Mouse (Mus musculus) lung, adult 18-20 months (tissue): ENCODE data around the gene Smoc1.

Experiments used
- DNase-seq, 2 experiments: peaks; one replicate each; pipeline ENCODE4 v3.0.0; 2022; ENCODE audit warnings: mixed read lengths in 2 of 2

Smoc1 gene

DNA sequence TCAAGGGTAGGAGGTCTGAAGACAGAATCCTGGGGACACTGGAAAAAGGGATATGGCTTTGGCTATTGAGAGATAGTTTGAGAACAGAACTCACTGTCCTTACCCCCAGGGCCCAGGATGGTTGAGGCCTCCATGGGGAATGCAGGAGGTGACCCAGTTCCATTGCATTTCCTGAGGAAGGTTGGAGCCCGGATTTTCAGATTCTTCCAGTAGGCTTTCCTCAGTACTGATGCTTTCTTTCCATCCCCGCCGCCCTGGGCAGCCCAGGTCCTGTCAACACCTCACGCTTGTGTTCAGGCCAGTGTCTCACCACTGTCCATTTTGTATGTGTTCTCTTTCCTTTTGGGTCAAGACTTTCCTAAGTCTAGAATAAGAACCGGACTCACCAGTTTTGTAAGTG is 56.5 kb downstream of the Smoc1 start:
- no peak for DNase-seq

DNA sequence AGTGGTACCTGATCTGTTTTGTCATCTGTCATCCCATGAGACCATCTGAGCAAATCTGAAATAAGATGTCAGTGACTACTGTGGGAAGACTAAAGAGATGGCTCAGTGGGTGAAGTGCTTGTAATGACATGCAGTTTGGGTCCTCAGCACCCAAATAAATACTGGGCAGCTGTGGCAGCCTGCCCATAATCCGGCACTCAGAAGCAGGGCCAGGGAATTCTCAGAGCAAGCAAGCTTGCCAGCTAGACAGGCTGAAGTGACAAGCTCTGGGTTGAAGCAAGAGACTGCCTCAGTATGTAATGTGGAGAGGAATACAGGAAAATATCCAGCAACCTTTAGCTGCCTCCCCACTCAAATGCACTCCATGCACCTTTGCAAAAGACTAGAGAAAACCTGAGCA is 58.6 kb downstream of the Smoc1 start:
- DNase-seq = no peak

DNA sequence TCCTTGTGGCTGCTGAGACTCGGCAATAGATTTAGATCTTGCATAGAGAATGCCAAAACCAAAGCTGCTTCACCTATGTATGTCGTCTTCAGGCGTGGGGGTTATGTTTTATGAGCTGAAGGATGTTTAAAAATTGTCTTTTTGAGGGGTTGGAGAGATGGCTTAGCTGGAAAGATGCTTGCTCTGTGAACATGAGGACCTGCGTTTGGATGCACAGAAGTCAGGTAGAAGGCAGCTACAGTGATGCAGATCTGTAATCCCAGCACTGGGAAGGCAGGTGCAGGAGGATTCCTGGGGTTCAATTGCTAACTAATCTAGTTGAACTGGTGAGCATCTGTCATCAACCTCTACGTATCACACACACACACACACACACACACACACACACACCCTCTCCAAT is 61.5 kb downstream of the Smoc1 start:
- no peak for DNase-seq

DNA sequence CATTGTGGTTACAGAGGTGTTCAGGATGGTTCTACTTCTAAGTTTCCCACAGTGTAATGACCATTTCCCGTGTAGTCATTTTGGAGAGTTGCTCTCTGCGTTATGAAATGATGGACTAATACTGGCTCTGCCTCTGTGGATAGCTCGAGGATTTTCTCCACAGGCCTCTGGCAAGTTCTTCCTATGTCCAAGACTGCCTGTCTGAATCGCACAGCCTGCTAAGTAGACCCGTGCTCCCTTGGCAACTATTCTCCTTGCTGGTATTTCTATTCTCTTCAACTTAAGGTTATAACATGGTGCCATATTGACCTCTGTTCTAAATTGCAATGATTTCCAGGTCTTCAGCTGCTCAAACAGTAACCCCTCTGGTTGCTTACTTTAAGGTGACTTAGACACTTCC is 65.0 kb downstream of the Smoc1 start:
- DNase-seq = no peak

DNA sequence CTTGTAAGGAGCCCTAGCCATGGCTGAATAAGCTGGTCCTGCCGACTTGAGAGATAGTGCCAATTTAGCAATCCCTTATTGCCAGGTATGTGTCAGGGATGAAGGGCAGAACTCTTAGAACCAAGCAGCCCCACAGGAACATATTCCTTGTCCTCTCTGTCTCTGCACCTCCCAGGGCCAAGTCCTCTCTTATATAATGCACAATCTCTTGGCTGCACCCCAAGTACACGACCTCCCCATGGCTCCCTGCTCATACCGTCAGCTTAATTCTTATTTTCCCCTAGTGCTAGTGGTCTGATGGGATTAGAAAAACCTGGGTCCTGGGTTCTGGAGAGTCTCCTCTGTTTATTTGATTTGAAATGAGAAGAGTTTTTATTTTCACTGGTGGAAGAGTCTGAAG is 66.0 kb downstream of the Smoc1 start:
- no peak for DNase-seq

DNA sequence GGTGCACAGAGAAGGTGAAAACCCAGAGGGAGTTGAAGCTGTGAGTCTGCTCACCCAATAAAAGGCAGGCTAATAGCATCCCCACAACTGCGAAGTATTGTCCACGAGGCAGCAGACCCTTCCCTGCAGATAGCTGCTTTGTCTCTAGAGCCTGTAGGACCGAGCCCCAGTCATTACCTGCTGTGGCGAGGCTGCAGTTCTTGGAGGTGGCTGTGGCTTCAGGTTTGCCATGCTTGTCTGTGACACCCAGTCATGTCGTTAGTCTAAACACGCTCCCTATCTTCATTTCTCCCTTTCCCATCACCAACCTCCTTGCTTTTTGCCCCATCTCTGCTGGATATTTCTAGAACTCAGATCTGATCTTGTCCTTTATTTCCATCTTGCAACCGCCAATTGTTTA is 66.6 kb downstream of the Smoc1 start:
- DNase-seq = no peak

DNA sequence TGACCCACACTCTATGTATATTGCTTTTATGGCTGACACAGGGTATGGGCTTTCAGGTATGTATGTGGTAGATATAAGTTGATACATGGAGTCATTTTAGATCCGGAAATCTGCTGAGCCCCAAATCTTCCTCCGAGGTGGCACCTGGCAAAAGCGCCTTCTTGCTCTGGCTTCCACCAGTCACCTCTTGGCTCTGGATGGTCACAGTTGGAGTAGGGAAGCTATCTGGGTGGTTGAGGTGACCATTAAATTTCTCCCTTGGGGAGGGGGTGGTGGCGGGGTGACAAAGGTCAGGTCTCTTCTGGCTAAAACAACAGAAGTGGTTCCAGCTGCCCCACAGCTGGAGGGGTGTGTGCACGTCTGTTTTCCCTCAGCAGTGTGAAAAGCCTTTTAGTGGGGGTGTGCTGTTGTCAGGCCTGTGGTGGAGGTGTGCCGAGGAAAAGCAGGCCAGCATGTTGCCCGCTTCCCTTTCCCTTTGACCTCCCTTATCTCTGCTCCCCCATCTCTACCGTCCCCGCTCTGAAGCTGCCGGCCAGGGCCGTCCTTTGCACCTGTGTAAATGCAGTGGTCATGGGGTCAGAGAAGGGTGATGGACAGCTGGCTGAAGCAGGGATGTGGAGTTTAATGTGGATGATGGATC is 68.3 kb downstream of the Smoc1 start:
- DNase-seq = no peak

DNA sequence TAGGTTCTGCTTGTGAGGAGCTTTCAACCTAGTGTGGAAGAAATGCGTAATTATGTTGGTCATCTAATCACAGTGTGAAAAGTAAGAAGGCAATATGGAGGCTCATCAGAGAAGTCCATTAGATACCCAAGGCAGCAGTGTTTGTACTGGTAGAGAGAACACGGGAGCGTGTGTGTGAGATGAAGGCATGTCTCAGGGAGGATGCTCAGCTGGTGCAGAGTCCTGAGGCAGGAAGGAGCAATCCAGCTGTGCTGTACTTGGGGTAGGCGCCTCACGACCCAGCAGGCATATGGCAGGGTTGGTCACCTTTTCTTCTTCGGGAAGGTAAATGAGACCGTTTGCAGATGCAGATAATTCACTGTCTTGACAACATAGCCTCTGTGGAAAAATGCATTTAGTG is 70.7 kb downstream of the Smoc1 start:
- DNase-seq = no peak

DNA sequence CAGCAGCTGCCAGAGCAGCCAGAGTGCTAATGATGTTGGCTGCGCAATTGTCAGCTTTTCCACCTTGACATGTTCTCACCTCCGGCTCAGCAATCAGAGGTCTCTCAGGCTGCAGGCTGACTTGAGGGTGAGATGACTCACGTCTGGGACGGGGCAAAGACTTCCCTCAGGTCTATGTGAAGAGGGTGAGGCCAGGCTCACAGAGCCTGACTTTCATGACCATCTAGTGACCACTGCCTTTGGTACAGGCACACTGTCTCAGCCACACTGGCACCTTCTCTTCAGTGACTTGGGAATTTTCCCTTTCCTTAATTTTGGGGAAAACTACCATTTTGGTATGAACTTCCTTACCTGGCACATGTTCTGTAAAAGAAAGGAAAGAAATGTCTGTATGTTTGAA is 71.1 kb downstream of the Smoc1 start:
- DNase-seq = no peak

DNA sequence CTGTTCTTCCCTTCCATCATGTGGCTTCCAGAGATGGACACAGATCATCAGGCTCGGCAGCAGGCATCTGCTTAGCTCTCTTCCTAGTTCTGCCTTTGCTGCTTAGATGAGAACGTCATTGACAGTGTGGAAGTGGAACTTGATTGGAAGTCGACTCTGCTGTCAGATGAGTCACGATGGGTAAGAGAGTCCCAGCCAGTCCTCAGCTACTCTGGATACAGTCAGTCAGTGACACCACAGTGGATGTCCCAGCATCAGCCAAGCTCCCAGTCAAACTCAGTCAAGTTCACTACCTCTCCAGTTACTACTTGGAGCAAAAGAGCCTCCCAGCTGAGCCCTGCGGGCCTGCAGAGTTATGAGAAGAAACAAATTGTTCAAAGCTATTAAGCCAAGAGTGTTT is 72.6 kb downstream of the Smoc1 start:
- no peak for DNase-seq

DNA sequence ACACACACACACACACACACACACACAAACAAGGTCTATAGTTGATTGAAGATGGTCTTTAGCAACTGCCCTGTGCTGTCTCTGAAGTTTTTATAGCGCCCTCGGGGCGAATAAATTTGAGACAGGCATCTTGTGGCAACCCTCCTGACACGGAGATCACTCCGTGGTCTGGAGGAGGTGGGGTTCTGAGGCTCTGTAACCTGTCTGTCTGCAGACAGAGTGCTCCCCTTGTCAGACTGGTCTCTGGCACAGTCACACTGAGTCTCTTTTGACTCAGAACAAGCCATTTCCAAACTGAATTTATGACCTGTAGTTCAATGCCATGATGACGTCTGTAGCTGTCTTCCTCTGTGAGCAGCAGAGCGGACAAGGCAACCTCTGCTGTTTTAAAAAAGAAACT is 75.1 kb downstream of the Smoc1 start:
- DNase-seq = no peak

DNA sequence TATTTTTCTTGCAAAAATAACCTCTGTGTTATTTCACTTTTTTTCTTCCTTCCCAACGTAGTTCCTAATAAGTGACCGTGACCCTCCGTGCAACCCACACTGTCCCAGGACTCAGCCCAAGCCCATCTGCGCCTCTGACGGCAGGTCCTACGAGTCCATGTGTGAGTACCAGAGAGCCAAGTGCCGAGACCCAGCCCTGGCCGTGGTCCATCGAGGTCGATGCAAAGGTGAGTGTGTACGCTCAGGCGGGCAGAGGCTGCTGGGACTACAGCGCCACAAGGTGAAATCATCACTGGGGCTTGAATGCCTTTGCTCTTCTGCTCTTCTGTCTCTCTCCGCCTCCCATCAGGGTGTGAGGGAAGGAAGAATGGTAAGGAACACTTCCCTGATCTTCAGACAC is 77.9 kb downstream of the Smoc1 start:
- DNase-seq = no peak

DNA sequence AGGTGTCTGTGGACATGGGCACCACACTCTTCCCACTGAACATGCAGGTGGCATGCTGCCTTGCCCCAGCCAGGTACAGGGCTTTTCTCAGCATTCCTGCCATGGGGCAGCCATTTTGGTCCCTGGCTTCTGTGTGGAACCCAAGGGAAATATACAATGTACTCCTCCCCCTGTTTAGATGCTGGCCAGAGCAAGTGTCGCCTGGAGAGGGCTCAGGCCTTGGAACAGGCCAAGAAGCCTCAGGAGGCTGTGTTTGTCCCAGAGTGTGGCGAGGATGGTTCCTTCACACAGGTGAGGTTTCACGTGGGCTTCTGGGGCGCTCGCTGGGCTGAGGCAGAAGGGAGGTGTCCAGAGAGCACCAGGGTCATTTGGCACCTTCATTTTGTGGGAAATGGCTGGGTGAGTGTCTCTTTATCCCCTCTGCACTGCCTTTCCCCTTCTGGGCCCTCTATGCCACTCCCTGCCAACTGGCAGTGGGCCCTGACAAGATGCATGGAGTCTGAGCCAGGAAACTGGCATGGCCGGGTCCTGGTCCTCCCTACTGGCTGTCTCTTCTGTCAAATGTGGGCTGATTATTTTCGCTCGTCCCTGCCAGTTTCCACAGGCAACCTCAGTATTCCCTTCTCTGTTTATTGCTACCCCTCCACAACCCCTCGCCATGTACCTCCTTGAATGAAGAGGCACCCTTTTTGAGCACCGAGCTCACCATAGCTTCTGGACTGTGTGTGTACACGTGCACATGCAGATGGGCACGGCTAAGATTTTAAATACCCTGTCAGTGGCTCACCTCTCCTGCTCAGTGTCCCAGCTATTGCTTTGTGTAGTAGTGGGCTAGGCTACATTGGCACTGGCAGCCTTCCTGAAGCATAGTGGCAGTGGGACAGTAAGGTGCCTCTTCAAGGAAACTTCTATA is 79.4 kb downstream of the Smoc1 start:
- no peak for DNase-seq

DNA sequence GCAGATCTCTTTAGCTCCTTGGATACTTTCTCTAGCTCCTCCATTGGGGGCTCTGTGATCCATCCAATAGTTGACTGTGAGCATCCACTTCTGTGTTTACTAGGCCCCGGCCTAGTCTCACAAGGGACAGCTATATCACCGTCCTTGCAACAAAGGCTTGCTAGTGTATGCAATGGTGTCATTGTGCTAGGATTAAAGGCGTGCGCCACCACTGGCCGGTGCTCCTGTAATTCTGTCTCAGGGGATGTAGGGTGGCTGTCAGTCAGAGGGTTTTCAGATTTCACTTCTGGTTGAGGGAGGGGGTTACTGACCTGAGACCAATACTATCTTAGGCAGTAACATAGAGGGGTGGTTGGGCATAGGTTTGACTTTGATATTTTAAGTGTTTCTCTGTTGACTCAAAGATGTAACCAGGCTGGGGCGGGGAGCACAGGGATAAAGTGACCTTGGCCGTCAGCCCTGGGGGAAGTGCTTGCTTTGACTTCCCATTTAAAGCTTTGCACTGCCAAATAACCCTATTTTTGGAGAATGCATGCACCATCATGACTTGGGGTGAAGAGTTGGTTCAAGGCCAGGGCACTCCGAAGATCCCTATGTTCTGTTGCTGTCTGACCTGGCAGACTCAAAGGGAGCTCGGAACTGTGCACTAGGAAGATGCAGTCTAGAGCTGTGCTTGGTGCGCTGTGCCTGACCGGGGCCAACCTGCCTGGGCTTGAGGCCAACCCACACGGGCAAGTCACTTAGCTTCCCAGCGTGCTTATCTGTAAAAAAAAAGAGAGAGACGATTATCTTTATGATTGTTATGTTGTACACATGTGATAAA is 80.9 kb downstream of the Smoc1 start:
- DNase-seq = no peak

DNA sequence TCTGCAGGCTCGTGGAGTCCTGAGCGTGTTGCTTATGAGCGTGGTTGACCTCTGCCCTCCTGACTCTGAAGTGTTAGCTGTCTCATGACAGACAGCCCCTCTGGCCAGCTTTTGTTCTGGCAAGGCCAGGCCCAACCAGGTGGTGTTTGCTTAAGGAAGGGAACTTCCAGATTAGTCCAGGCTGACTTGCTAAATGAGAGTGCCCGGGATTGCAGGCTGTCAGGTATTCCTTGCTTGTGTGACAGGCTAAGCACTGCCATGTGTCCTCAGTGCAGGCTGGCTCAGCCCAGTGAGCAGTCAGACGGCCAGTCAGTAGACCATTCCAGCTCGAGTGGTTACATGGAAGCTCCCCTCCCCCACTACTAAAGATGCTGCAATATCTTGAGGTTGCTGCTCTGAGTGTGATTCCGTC is 82.0 kb downstream of the Smoc1 start:
- peak; percentile 45 to 69 for DNase-seq

DNA sequence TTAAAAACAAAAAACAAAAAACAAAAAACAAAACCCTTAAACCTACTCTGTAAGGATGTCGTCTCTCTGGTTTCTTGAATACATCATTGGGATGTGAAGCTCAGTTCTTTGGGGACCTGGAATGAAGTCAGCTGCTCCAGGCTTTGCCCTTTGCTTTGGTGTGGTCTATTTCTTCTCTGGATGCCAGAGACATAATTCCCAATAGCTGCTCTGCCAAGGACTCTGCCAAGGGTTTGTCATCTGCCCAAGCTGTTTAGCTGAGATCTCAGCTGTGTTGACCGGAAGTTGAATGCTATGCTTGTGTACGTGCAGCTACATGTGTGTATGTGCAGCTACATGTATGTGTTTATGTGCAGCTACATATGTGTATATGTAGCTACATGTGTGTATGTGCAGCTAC is 83.4 kb downstream of the Smoc1 start:
- DNase-seq = no peak

DNA sequence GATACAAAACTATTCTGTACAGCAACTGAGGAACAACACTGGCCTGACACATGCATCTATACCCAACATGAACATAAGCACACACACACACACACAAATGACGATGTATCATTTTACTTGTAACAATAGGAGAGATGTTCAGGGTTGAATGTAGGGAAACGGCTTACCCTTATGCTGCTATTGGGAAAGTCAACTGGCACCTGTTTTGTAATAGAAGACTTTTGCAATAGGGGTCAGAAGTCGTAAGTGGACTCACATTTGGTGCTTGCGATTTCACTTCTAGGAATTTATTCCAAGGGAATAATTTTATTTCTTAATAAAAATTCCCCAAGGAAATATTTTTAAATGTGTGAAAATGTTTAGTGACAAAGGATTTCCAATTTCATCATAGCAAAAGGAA is 85.7 kb downstream of the Smoc1 start:
- peak in 1 of 2 experiments; percentile 8 for DNase-seq

DNA sequence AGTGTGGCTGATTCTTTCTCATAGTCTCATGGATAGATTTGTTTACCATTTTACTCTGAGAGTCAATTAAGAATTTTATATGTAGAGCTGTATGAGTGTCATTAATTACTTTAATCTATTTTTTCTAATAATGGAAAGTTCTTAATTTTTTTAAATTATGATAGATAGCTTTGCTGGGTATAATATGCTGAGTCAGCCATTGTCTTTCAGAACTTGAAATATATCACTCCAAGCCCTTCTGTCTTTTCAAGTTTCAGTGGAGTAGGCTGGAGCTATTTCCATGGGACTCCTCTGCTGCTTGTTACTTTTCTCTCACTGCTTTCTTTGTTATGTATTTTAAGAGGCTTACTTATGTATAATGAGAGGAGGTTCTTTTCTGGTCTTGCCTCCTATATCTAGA is 93.7 kb downstream of the Smoc1 start:
- no peak for DNase-seq

DNA sequence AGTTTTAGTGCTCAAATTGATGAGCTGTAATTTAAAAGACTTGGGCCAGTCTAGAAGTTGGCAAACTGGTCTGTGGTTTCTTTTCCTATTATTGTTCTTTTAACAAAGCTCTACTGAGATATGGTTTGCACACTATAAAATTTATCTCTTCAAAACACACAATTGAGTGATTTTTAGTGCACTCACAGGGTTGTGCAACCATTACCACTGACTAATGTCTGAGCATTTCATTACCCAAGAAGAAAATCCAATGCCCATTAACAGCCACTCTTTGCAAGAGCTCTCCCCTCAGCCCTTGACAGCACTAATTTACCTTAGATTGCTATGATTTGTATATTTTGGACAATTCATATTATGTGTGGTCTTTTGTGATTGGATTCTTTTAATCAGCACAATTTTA is 97.2 kb downstream of the Smoc1 start:
- no peak for DNase-seq

DNA sequence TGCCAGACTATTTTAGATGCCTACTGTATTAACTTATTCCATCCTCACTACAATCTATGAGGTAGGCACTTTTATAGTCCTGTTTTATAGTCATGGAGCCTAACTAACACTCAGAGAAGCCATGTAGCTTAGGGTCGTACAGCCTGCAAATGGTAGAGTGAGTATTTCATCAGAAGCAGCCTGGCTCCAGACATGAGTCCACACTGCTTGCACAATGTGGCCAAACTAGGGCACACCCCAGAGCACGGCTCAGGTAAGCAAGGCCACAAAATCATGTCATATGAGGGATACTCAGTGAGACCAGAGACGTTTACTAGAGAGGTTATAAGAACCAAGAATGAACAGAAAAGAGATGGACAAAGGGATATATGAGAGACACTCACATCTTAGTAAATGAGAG is 100.2 kb downstream of the Smoc1 start:
- no peak for DNase-seq

DNA sequence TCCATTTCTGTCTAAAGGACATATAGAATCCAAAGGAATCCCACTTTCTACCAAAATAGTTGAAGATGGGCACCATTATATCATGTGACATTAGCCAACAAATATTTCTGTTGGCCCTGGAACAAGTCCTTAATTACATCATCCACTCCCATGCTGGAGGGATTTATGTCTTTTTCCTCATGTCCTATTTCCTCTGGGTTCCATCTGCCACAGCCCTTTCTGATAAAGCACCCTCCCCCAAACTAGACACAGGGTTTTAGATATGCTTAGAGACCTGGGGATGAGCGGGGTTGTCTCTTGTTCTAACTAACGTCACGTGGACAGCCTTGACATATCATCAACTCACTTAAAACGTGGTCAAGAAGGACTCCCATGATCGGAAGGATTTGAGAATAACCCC is 102.1 kb downstream of the Smoc1 start:
- no peak for DNase-seq

DNA sequence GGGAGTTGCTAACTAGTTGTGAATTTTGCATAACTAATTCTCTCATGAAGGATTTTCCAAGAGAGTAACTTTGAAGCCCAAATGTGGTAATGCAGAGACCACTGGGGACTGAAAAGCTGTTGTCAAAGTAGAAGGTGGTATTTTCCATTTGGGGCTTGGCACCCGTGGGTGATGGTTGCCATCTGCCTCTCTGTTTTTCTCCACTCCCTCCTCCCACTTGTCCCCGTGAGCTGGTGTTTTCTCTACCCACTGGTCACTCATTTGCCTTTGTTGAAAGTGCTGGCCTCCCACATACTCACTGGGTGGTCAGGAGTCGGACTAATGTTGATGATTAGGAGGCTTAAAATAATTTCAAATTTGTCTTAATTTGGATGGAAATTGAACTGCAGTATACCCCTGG is 104.1 kb downstream of the Smoc1 start:
- DNase-seq = no peak

DNA sequence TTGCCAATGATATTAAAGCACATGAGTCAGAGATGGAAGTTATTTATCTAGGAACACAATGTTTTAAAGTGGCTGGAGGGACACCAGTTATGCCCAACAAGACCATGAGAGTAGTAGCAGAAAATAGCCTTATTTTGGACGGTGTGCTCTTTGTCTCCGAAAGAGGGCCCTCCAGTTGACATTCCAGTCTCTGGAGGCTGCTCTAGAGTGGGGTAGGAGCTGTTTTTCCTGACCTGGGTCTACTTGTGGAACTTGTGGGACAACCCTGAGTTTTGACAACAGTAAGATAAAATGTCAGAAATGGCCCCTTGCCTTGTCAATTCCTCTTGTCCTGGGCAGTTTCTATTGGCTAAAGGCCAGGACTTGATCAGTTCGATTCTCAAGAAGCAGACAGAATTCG is 104.5 kb downstream of the Smoc1 start:
- no peak for DNase-seq
